Mouse (Mus musculus): ENCODE results near the gene Uap1. TPM values are rescaled to one million over a fixed set of nuclear protein-coding genes. Genes with fewer than 3 reads are reported as not detected.

Gene Uap1
- polyA plus RNA-seq (2015; fragmentation: Nextera tagmentation; extraction: Ambion mirVana) = 47.6 and 52.3 TPM in 2 replicates

GRCm38 (mm10) chr1:170174814-170175332, at the start of gene Uap1:
Gene Uap1 (minus strand): TSS chr1:170174957.

GRCm38 (mm10) chr1:170214757-170215522, 40.2 kb upstream of the Uap1 start, which contains the start of gene Uhmk1:
Gene Uhmk1 (minus strand): TSS chr1:170215397.

GRCm38 (mm10) chr1:170110516-170111332, 64.0 kb downstream of the Uap1 start, which contains the start of gene Ddr2:
Gene Ddr2 (minus strand): TSS chr1:170110762.

Other genes starting within 250 kb of the Uap1 start
- gene Ccdc190, start 246.3 kb downstream of the Uap1 start, polyA plus RNA-seq (2015; fragmentation: Nextera tagmentation; extraction: Ambion mirVana) = not detected in 2 replicates
- gene Hsd17b7, start 205.7 kb downstream of the Uap1 start, polyA plus RNA-seq (2015; fragmentation: Nextera tagmentation; extraction: Ambion mirVana) = 25.0 and 77.8 TPM in 2 replicates
- 69.2 and 86.5 TPM in 2 replicates for gene Ddr2, start 64.2 kb downstream of the Uap1 start, polyA plus RNA-seq (2015; fragmentation: Nextera tagmentation; extraction: Ambion mirVana)
- 3.6 and 4.3 TPM in 2 replicates for gene Uhmk1, start 40.4 kb upstream of the Uap1 start, polyA plus RNA-seq (2015; fragmentation: Nextera tagmentation; extraction: Ambion mirVana)
- gene Sh2d1b2, start 57.8 kb upstream of the Uap1 start, polyA plus RNA-seq (2015; fragmentation: Nextera tagmentation; extraction: Ambion mirVana) = not detected in 2 replicates
- 0.07 and 0.10 TPM in 2 replicates for gene Sh2d1b1, start 102.4 kb upstream of the Uap1 start, polyA plus RNA-seq (2015; fragmentation: Nextera tagmentation; extraction: Ambion mirVana)
- gene Gm7694, start 131.4 kb upstream of the Uap1 start, polyA plus RNA-seq (2015; fragmentation: Nextera tagmentation; extraction: Ambion mirVana) = 1.8 and 2.8 TPM in 2 replicates
- gene Spata46, start 133.8 kb upstream of the Uap1 start, polyA plus RNA-seq (2015; fragmentation: Nextera tagmentation; extraction: Ambion mirVana) = 1.1 TPM in 2 replicates